ENCODE assay signal across 8 mouse cellular contexts in the genomic region with DNA sequence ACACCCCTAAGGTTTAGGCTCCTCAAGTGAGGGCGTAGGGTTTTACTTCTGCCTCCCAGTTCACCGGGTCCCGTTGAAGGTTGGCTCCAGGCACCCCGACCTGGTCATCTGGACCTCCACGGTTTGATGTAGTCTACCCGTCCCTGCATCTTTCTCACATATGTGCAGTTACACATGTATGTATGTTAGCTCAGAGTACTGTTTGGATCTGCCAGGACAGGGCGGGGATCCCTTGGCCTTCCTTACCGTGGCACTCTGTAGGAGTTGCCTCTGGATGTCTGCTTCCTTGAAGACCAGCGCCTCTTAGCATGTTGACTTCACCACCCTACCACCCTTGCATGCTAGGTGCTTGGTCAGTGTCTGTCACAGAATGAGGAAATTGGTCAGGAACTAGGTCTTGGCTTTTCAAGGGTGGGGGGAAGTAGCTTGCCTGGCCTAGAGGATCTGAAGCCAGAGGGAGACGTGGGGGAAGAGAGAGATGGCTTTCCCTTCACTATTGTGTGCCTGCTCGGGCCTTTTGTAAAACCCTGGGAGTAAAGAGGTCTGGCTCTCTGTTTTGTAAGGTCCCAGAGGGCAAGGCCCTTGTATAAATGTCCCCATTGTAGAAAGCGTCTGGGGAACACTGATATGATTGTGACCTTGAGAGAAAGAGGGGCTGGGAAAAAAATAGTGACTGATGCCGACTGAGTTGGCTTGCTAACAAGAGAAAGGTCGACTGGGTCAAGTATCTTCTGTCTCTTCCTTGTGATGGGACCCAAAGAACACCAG. TPM values are rescaled to one million over a fixed set of nuclear protein-coding genes. Genes with fewer than 3 reads are reported as not detected.
DNase-seq lines count a peak whose midpoint lies in the region; ATAC-seq and TF ChIP-seq lines count a peak whose summit lies in the region.

No protein-coding gene starts in this region.

- H3K9me3 ChIP-seq in E14TG2a.4 (ENCODE audit: low read length) = no peaks in the 10 kb centered on the region
- no peaks in the 10 kb centered on the region for H3K9me3 ChIP-seq in forebrain, embryonic 11.5 days (ENCODE audit: control insufficient read depth, low read length)
- no peaks in the 10 kb centered on the region for H3K9me3 ChIP-seq in liver, embryonic 15.5 days (replicated peaks)

- TF ChIP-seq CTCF in E14TG2a.4 (conservative IDR thresholded peaks at IDR 0.05; ENCODE audit: low read length) = no peak

- H3K27me3 ChIP-seq in E14TG2a.4 (ENCODE audit: insufficient read depth, low read length) = no peaks in the 10 kb centered on the region
- no peaks in the 10 kb centered on the region for H3K27me3 ChIP-seq in forebrain, embryonic 11.5 days (ENCODE audit: control insufficient read depth, insufficient read depth, low read length)
- no peaks in the 10 kb centered on the region for H3K27me3 ChIP-seq in liver, embryonic 15.5 days
- no peaks in the 10 kb centered on the region for H3K27me3 ChIP-seq in myocyte (ENCODE audit: control insufficient read depth, insufficient read depth, insufficient read length)

- H3K4me3 ChIP-seq in E14TG2a.4 (replicated peaks; ENCODE audit: low read length) (peak overlapping the region; percentile 90), myocyte (peak overlapping the region; percentile 77)
- peak overlapping the region; percentile 51 for H3K4me3 ChIP-seq in forebrain, embryonic 11.5 days (ENCODE audit: low read depth, low read length)
- peak overlapping the region; percentile 85 for H3K4me3 ChIP-seq in liver, embryonic 15.5 days (replicated peaks)

- peaks cover 54% of the 10 kb centered on the region for H3K79me2 ChIP-seq in myocyte (ENCODE audit: control insufficient read depth, insufficient read depth)

- peak overlapping the region; percentile 90 for H3ac ChIP-seq in myocyte (ENCODE audit: control insufficient read depth, insufficient read length)

- H3K4me1 ChIP-seq in E14TG2a.4 (replicated peaks; ENCODE audit: low read depth, low read length) = peaks cover 88% of the 10 kb centered on the region
- peaks cover 11% of the 10 kb centered on the region for H3K4me1 ChIP-seq in forebrain, embryonic 11.5 days (replicated peaks; ENCODE audit: control insufficient read depth, insufficient read depth, low read length)
- peaks cover 88% of the 10 kb centered on the region for H3K4me1 ChIP-seq in liver, embryonic 15.5 days (replicated peaks)

- H3K9ac ChIP-seq in forebrain, embryonic 11.5 days (ENCODE audit: low read length) = peak overlapping the region; percentile 80
- H3K9ac ChIP-seq in liver, embryonic 15.5 days = peak overlapping the region; percentile 90

- H3K27ac ChIP-seq in forebrain, embryonic 11.5 days (ENCODE audit: low read depth, low read length) = peak overlapping the region; percentile 92
- H3K27ac ChIP-seq in liver, embryonic 15.5 days (replicated peaks) = peak overlapping the region; percentile 98

- DNase-seq in Muller cell, postnatal 12 days (ENCODE audit: inconsistent ontology term) = peak; percentile 58
- DNase-seq in forebrain, embryonic 11.5 days (ENCODE audit: low spot score) = no peak
- peak; percentile 2 for DNase-seq in hindlimb bud, embryonic 11.5 days (ENCODE audit: extremely low spot score, low read depth, low spot score)
- DNase-seq in thymus, postnatal 25 days = no peak
- DNase-seq in urinary bladder, adult 2 months (ENCODE audit: low spot score) = no peak

- WGBS in forebrain, embryonic 11.5 days = 17% methylated on average over 14 of the region's 14 CpGs
- WGBS in liver, embryonic 15.5 days (ENCODE audit: insufficient replicate concordance) = under 1% methylated on average over 14 of the region's 14 CpGs

- peak; percentile 29; the same call in 1 of the 2 replicates for ATAC-seq in forebrain, embryonic 11.5 days (replicated peaks; ENCODE audit: low FRiP score)
- ATAC-seq in liver, embryonic 15.5 days (ENCODE audit: insufficient read depth) = peak; percentile 35

- peaks cover 34% of the 10 kb centered on the region for H3K36me3 ChIP-seq in E14TG2a.4 (ENCODE audit: insufficient read depth, low read length)
- no peaks in the 10 kb centered on the region; the same call in 1 of the 2 replicates for H3K36me3 ChIP-seq in forebrain, embryonic 11.5 days (ENCODE audit: control insufficient read depth, insufficient read depth, low read length)
- peaks cover 23% of the 10 kb centered on the region for H3K36me3 ChIP-seq in liver, embryonic 15.5 days (replicated peaks)
- no peaks in the 10 kb centered on the region for H3K36me3 ChIP-seq in myocyte (ENCODE audit: control insufficient read depth, insufficient read depth)

- H3K4me2 ChIP-seq in forebrain, embryonic 11.5 days (ENCODE audit: low read depth, low read length, severe bottlenecking) = peak overlapping the region; percentile 88
- H3K4me2 ChIP-seq in liver, embryonic 15.5 days = peak overlapping the region; percentile 81
- H3K4me2 ChIP-seq in myocyte (ENCODE audit: low read depth) = peak overlapping the region; percentile 90

- TF ChIP-seq POLR2A in myocyte (IDR thresholded peaks at IDR 0.05; ENCODE audit: insufficient read length, low read depth) = peak; percentile 42

TF ChIP-seq in myocyte, 11 proteins besides CTCF, POLR2A, EP300 and RAD21:
- TF ChIP-seq SRF (IDR thresholded peaks at IDR 0.05; ENCODE audit: control insufficient read depth, insufficient read length, low read depth) (peak; percentile 5), REST (IDR thresholded peaks at IDR 0.05; ENCODE audit: insufficient read depth, insufficient read length) (no peak), MYOD1 (IDR thresholded peaks at IDR 0.05; ENCODE audit: control insufficient read depth in 1 of 3, insufficient read length in 2 of 3, low read depth in 2 of 3) (no peak), CEBPB (IDR thresholded peaks at IDR 0.05; ENCODE audit: insufficient read depth, poor library complexity, severe bottlenecking) (no peak), E2F4 (IDR thresholded peaks at IDR 0.05; ENCODE audit: insufficient read depth) (no peak), MYOG (IDR thresholded peaks at IDR 0.05; ENCODE audit: control insufficient read depth in 1 of 3, insufficient read depth in 1 of 3, insufficient read length in 2 of 3, low read depth in 2 of 3) (no peak), TCF3 (IDR thresholded peaks at IDR 0.05; ENCODE audit: insufficient read length, low read depth) (no peak), POLR2AphosphoS2 (IDR thresholded peaks at IDR 0.05; ENCODE audit: insufficient read length, low read depth) (peak; percentile 65), TCF12 (IDR thresholded peaks at IDR 0.05; ENCODE audit: insufficient read depth, poor library complexity, severe bottlenecking) (no peak), USF1 (IDR thresholded peaks at IDR 0.05; ENCODE audit: low read depth) (no peak), MAX (IDR thresholded peaks at IDR 0.05; ENCODE audit: low read depth) (no peak)
TF ChIP-seq in myocyte: peak in this region for 2.

RNA-seq across cellular contexts. Expression of a gene that starts 0.9 kb away (rescaled TPM):
- polyA plus RNA-seq in forebrain, embryonic 11.5 days (2014; fragmentation: Nextera tagmentation; extraction: Ambion mirVana) = 36.7 and 40.0 TPM in 2 replicates
- 11.0 and 12.7 TPM in 2 replicates for polyA plus RNA-seq in liver, embryonic 15.5 days (2015; fragmentation: Nextera tagmentation; extraction: Ambion mirVana)
- 33.3 TPM for polyA plus RNA-seq in myocyte (2012; fragmentation: generic; extraction: Trizol)
- 33.5 and 36.7 TPM in 2 replicates for polyA plus RNA-seq in urinary bladder, adult 2 months (2012; rRNA removed)

RNA-seq across cellular contexts. Expression of a gene that starts 39.7 kb away (rescaled TPM):
- 8.8 and 9.2 TPM in 2 replicates for polyA plus RNA-seq in forebrain, embryonic 11.5 days (2014; fragmentation: Nextera tagmentation; extraction: Ambion mirVana)
- polyA plus RNA-seq in liver, embryonic 15.5 days (2015; fragmentation: Nextera tagmentation; extraction: Ambion mirVana) = 0.54 and 0.55 TPM in 2 replicates
- polyA plus RNA-seq in myocyte (2012; fragmentation: generic; extraction: Trizol) = 9.7 TPM
- 62.9 and 73.1 TPM in 2 replicates for polyA plus RNA-seq in urinary bladder, adult 2 months (2012; rRNA removed)

RNA-seq across cellular contexts. Expression of a gene that starts 42.2 kb away (rescaled TPM):
- 1,023 and 1,042 TPM in 2 replicates for polyA plus RNA-seq in forebrain, embryonic 11.5 days (2014; fragmentation: Nextera tagmentation; extraction: Ambion mirVana)
- 539 and 552 TPM in 2 replicates for polyA plus RNA-seq in liver, embryonic 15.5 days (2015; fragmentation: Nextera tagmentation; extraction: Ambion mirVana)
- polyA plus RNA-seq in myocyte (2012; fragmentation: generic; extraction: Trizol) = 1,089 TPM
- polyA plus RNA-seq in urinary bladder, adult 2 months (2012; rRNA removed) = 1,075 and 1,270 TPM in 2 replicates

RNA-seq across cellular contexts. Expression of a gene that starts 42.7 kb away (rescaled TPM):
- 11.3 and 13.6 TPM in 2 replicates for polyA plus RNA-seq in forebrain, embryonic 11.5 days (2014; fragmentation: Nextera tagmentation; extraction: Ambion mirVana)
- polyA plus RNA-seq in liver, embryonic 15.5 days (2015; fragmentation: Nextera tagmentation; extraction: Ambion mirVana) = 12.7 and 13.0 TPM in 2 replicates
- polyA plus RNA-seq in myocyte (2012; fragmentation: generic; extraction: Trizol) = 54.7 TPM
- 54.2 and 62.1 TPM in 2 replicates for polyA plus RNA-seq in urinary bladder, adult 2 months (2012; rRNA removed)

Comparison
In these comparisons a context has a peak if more than half of its experiments do, and no peak if none do; other contexts are left out.
1. DNase-seq: peak in Muller cell, postnatal 12 days (single experiment) and hindlimb bud, embryonic 11.5 days (single experiment); none in forebrain, embryonic 11.5 days (single experiment), thymus, postnatal 25 days (single experiment) and urinary bladder, adult 2 months (single experiment).
2. Peak in every context shown above with its lines, with median percentiles within 50 percentile points of each other: H3K4me3 ChIP-seq and H3K4me2 ChIP-seq.